Mouse (Mus musculus) urinary bladder, adult 2 months (tissue): ENCODE measurements around the gene Gm20388. TPM values are rescaled to one million over a fixed set of nuclear protein-coding genes. Genes with fewer than 3 reads are reported as not detected.

Source experiments
- DNase-seq: peaks from one replicate; pipeline ENCODE4 v3.0.0; 2022; ENCODE audit warnings: low spot score
- polyA plus RNA-seq: library from polyadenylated mRNA; depleted of rRNA; stranded (reverse); fragments of >200 nt; gene quantifications from 2 replicates; pipeline ENCODE4 v1.2.3, GENCODE M21; 2012

The Gm20388 gene
- polyA plus RNA-seq, 1 experiment, result 50.2 TPM

DNA sequence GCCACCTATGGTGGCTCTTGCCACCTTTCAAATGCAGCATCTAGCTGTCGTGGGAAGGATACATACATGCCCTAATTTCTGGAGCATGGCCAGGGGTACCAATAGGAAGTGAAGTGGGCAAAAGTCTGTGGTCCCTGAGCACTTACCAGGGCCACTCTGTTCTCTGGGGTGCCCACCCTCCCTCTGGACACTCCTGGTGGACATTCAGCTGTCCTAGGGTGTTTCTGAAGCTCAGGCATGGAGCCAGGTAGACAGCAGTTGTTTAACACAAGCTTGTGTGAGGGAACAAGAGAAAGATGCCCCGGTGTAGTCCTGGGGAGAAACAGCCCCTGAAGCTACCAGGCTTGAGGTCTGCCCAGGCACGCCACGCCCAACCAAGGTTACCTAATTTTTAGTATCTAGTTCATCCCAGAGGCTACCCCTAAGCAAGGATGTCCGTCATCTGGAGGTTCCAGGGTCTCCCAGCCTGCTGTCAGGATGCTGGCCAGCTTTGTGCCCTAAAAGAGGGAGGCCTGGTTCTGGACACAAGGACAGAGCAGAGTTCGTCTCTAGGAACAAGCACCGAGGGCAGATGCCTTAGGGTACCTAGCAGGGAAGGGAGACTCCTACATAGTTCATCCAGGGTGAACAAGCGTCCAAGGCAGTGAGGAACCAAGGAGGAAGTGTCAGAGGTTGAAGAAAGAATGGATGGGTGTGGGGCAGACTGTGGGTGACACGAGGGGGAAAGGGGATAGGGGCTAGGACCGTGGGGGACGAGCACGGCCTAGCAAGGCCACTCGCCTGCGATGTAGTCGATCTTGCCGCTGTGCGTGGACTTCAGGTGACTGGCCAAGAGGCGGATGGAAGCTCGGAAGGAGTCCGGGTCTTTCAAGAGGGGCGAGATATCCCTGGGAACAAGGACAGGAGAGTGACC lies 2665.3 kb downstream of the Gm20388 start:
- DNase-seq, result no peak

DNA sequence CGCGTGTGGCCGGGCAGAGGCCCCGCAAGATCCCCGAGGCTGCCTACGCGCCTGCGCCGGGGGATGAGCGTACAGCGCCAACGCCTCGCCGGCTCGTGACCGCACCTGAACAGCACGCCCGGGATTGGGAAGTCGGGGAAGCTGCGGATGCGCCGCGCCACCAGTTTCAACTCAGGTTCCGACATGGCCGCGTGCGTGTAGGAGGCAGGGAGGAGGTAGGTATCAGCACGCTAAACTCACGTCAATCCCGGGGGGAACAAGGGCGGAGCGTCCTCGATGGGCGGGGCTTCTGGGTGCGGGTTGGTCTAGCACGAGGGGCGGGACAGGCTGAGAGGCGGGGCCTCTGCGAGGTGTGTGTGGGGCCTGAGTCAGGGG lies 2666.0 kb downstream of the Gm20388 start, which contains the start of gene Aprt:
TSS of gene Aprt (minus strand) at position 262 of the 375 bp plus-strand sequence.
- peak; percentile 80 for DNase-seq

DNA sequence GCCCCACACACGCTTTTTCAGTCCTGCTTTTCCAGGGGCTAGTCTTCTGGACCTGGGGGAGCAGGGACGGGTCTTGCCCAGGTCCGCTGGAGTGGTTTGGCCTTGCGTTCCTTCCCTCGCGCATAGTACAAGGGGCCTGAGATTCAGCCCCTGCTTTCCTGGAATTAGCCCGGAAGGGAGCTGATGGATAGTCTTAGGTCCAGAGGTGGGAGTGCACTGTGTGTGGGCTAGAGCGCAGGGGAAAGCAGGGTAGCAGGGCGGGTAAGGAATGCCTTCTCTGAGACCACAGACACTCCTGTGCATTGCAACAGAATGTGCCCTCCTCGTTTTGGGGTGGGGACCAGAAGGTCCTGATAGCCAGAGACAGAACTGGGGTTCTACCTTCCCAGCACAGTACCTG lies 2666.5 kb downstream of the Gm20388 start:
- no peak for DNase-seq

DNA sequence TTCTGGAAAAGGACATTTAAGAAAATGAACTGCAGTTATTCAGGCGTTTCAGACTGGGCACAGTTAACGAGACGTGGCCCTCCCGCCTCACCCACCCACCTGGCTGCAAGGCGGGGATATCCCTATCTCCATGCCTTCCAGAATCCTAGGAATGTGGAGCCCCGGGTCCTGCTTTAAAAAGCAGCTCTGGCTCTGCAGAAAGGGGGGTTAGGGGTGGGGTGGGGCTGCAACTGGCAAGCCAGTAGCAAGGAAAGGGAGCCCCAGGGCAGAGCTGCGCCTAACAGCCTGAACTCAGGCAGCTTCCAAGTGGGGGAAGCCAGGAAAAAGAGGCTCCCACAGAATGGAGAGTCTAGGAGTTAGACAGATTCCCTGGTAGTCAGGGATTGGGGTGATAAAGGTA lies 2668.6 kb downstream of the Gm20388 start:
- DNase-seq, result no peak

DNA sequence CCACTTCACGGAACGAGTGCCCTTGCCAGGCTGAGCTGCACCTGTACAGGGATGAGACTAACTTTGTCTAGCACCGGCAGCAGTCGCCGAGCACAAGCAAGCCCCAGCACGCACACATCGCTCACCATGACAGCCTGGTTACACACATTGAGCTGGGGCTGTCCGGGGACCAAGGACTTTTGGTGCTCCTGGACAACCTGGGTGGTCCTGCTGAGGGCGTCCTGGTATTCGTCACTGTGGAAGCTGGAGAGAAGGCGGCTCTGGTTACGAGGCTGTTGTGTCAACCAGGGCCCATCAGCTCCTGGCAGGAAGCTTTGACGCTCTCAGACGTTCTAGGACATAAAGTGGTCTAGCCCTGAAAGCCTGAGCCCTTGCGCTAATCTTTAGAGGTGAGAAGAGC lies 2670.3 kb downstream of the Gm20388 start:
- DNase-seq, result no peak

DNA sequence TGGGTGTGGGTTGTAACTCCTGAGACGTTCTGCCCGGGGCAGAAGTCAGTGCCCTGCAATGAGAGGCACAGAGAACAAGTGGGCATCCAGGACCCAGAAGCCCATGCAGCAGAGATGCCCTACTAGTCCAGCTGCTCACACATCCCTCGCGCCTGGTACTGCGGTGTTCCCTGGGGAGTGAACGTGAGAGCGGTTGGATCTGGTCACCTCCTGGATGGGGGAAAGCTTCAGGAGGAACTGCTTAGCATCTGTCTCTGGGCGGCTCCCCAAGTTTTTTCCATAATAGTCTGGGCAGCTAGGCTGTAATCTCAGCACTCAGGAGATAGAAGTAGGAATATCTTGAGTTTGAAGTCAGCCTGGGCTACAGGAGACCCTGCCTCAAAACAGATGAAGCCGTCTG lies 2674.3 kb downstream of the Gm20388 start:
- no peak for DNase-seq

DNA sequence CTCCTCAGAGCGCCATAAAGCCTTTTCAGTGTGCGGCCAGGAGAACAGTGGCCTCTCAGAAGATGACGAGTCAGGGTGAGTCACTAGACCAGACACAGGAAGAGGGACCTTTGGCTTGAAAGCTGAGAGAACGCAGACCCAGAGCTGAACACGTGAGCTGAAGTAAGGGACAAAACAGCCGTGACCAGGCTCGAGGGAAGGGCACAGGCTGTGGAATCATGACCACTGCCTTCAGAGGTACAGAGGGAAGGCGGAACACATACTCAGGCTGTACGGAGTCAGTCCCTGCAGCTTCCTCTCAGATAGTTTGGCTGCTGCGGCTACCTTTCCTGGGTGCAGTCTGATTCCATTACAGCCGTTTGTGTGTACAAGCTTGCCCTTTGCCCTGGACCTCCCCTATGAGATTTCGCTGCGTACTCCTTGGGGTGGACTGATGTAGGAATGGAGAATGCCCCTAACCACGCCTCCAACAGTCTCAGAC lies 2674.8 kb downstream of the Gm20388 start:
- no peak for DNase-seq

DNA sequence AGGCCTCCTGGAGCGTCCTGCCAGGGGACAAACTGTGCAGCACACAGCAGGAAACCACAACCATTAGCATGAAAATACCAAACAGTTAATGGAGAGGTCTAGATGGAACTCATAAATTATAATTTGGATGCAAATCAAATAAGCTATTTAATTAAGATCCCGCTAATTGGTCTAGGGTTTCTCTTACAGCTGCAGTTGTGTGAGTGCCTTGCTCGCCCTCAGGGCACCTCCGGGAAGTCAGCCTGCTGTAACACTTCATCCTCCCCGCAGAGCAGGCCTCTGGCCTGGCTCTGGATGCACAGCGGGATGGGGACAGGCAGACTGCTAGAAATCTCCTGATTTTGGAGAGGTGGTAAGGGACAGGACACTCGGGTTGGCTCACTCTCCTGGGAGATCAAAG lies 2675.5 kb downstream of the Gm20388 start:
- DNase-seq, result no peak

DNA sequence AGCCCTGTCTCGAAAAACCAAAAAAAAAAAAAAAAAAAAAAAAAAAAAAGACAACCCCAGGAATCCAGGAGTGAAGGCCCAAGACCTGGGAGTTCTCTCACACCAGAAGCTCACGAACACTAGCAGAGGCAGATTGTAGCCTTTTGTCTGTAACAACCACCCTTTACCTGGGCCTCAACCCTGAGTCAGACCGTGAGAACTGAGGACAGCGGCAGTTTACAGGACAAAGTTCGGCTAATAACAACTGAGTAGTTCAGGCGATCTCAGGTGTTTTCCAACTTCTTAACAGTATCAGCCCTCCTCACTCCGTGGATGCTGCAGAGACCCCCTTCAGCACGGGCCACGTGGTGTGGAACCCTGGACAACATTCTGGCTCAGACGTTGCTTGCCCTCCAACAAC lies 2676.1 kb downstream of the Gm20388 start:
- no peak for DNase-seq

DNA sequence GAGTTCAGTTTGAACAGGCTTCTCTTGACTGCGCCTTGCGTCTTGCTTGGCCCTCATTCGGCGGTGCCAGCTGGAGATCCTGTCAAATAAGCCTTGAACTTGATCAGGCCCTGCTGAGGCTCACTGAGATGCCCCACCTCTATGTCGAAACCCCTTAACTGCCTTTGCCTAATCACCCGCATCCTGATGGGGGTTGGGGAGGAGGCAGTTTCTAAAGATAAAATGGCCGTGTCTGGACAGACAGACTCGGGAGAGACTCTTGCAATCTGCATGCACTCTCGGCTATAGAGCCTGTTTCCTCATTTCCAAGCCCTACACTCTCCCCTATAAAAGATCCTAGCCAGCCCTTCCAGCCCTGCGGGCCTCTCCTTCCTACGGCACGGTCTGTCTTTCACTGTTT lies 2682.6 kb downstream of the Gm20388 start:
- no peak for DNase-seq

DNA sequence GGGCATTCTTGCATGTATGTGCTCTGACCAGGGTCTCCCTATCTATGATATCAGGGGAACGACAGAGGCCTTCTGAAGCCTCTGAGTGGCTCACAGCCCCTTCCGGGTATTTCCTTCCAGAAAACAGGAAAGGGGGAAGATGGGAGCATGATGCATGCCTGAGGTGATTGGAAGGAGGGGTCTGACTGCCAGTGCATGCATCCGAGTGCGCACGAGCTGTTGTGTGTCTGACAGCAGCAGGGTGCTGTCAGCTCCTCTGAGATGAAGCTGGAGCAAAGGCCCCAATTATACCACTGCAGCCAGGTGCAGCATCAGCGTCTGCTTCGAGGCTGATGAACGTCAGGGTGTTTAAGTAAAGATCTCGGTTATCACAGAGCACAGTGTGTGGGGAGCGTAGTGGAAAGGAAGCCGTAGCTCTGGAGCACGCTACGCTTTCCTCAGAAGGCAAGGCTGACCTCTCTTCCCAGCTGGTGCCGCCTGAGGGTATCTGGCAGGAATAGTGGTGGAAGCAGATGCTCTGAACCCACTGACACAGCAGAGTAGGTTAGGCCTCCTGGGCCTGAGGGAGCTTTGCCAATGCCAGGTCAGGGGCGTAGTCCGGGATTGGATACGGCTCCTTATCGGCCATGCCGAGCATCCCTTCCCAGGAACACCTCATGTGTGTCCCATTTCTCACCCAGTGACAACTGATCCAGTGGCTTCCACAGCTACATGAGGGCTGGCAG lies 2683.3 kb downstream of the Gm20388 start:
- no peak for DNase-seq

DNA sequence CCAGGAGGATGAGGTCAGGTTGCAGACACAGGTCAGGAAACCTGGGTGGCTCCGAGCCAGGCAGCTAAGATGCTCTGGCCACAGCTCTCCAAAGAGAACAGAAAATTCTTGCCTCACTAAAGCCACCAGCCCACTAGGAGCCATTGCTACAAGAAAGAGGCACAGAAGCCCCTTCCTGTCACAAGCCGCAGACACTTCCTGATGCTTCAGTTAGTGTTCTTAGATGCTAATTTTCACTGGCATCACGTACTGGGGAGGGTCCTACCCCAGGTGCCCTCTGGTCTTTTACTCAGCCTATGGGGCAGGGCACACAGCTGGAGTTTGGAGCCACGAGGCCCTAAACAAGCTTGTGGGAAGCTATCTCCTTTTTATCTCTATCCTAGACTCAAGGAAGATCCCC lies 2685.4 kb downstream of the Gm20388 start:
- no peak for DNase-seq

DNA sequence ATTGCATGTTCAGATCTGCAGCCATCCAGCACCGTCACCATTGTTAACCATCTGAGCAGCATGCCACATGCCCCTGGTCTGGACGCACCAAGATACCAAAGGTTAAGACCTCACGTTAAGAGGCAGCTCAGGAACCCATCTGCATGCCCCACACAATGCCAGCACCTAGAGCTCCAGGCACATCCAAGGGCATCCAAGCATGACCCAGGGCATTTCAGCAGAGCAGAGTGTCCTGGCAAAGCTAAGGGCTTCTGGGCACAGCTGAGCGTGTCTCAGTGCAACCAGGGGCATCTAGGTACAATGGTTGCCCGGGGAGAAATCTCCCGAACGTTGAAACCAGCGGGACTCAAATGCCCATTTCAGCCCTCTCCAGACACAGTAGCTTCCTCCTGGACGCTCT lies 2690.0 kb downstream of the Gm20388 start:
- no peak for DNase-seq

DNA sequence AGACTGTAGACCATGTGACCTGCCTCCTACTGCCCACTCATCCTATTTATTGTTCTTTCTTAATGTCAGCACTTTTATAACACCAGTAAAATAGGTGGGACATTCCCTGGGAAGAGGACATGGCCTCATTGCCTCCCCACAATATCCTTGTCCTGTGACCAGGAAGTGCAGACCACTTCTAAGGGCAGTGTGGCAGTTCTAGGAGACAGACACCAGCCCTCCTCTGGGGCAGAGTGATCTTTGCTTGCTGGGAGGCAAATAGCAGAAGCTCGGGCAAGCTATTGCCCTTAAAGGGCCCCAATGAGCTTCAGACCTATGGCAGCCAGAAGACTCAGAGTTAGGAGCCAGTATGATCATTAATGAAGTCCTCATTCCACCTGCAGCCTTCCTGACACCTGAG lies 2694.0 kb downstream of the Gm20388 start:
- no peak for DNase-seq

DNA sequence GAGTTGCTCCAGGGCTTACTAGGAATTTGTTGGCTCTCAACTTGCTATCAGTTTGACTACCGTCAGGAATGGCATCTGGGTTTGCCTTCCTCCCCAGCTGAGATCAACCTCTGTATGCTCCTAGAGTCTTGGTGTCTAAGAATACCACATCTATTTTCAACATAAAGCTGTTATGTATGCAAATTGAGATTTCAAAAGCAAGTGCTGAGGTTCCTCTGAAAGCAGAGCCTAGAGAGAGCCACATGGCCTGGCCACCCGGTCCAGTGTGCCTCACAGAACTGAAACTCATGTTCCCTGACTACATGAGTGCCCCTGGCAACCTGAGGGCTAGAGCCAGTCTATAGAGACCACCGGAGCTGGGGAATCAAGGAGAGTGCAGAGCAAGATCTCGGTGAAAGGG lies 2694.7 kb downstream of the Gm20388 start:
- DNase-seq, result no peak

DNA sequence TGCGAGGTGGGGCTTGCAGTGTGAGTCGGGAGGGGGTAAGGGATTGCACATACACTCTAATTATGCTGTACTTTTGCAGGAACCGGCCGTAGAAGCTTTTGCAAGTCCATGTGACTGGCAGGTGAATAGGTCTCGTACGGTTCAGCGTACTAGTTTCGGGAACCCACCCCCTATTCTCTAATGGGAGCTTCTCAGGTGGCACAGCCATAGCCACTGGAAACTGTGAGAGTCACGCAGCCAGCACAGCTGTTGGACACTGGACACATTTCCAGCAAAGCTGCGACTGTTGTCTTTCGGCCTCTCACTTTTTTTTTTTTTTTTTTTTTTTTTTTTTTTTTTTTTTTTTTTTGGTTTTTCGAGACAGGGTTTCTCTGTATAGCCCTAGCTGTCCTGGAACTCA lies 2696.2 kb downstream of the Gm20388 start:
- DNase-seq, result no peak

DNA sequence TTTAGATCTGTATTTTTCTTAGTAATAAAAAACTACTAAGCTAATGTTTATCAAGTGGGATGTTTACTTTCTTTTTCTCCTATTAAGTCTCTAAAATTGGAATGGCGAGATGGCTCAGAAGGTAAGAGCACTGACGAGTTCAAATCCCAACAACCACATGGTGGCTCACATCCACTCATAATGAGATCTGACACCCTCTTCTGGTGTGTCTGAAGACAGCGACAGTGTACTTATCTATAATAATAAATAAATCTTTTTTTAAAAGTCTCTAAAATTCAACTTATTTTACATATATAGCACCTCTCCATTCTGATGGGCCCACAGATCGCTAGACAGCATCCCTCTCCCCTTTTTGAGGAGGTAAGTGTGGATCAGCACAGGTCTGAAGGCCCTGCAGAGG lies 2699.6 kb downstream of the Gm20388 start:
- DNase-seq, result no peak

DNA sequence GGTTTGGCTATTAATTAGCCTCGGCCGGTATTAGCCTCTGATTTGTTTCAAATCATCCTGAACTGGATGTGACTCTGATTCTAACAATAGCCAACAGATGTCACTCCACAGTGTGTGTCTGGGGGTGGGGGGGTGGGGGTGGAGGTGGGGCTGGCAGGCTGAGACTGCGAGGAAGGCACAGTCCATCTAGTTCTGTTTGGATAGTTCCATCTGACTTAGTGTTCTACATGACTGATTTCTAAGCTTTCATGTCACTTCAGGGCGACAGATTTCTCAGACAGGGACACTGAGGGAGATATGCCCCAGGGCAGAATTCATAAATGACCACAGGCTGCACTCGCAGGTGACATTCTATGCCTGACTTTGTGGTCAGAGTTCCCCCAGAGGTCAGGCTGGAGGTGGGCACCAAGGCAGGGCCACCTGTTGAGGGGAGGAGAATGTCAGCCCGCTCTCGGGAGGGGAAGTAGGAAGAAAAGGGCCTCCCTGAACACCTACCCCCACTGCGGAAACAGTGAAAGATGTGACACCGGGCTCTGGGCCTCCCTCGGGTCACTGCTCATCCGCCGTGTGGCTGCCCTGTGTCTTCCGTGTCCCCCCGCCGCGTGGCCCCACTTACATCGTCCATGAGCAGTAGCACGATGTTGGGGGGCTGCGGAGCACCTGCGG lies 2700.1 kb downstream of the Gm20388 start:
- no peak for DNase-seq

DNA sequence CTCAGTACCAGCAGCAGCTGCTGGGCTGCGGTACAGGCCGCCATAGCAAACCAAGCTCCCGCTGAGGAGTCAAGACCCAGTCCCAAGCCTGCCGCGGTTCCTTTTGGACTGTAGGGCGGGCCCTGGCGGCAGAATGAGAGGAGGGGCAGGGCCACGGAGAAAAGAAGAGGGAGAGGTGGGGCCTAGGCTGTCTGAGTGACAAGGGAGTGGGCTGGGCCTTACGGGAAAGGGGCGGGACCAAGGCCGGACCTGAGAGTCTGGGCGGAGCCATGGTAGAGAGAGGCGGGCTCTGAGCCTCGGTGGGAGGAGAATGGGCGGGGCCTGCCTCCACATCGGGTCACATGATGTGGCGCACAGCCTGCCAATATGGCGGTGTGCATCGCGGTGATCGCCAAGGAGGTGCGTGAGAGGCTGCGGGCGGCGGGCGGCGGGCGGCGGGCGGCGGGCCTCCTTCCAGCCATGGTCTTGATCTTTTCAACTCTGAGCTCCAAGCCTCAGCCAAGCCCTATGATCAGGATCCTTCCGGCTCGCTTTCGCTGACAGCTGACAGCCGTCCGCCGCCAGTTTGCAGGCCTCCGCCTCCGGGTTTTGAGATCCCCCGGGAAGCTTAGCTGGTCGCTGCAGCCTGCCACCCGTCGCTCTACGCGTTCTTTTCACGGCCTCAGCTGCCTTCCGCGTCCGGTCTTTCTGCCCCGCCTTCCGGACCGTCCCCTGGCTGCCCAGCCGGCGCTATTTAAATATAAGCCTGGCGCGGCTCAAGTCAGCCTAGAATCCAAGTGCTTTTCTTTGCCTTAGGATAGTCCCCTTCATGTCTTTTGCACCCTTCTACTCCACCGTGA lies 2700.9 kb downstream of the Gm20388 start, which contains the start of the genes Galns and Trappc2l:
TSS of gene Galns (minus strand) at position 169 of the 839 bp plus-strand sequence.
TSS of gene Trappc2l (plus strand) at position 346 of the 839 bp plus-strand sequence.
- DNase-seq, result peak; percentile 77

DNA sequence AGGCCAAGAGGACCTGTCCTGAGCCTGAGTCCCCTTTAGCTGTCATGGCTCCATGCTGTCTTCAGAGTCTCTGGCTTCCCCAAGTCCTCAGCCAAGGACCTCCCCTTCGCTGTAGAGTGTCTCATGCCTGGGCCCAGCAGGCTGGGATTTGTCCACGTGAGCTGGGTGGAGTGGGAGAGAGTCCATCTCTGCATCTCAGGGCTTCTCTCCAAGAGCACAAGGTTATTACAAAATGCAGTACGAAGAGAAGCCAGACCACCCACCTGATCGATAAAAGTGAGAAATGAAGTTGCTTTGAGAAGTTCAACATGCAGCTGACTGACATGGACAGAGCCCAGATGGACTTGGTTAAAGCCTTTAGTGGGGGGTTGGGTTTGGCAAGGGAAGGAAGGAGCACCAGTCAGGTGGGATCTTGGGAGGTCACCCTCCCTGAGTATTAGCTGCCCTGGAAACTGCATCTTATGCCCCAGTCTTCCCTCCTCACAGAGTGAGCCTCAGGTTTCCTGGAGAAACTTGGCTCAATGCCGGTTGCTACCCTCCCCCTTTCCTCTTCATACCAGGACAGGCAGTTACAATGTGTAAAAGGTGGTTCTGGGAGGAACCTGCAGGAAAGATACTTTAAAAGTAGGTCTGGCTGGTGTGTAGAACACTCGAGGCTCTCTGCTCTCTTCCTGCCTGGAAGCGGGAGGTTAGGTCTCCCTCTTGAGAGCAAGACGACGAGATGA lies 2705.7 kb downstream of the Gm20388 start:
- DNase-seq, result no peak
